Mouse (Mus musculus): ENCODE measurements around the gene Pcnx2.

DNA sequence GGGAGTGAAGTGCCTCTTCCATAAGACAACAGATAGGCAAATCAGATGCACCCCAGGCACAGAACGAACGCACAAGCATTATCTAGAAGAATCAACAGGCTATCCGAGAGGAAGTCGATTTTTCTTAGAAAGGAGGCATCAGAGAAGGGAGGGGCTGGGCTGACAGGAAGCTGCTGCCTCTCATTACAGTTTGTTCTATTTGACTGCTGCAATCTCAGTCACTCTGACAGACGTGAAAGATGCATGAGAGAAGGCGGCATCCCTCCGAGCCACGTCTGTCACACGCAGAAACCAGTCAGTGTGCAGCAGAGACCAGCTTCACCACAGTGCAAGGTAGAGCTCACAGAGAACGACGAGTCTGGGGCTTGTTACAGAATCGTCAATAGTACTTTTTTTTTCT lies 74.4 kb downstream of the Pcnx2 start:
- TF ChIP-seq GATA1 (IDR thresholded peaks at IDR 0.05; ENCODE audit: borderline replicate concordance, low read length): no peak
- TF ChIP-seq FLI1 (IDR thresholded peaks at IDR 0.05; ENCODE audit: low read length): no peak
